Mouse (Mus musculus) ZHBTc4 (cell line): ENCODE results near the gene Sass6.
A peak's percentile ranks its signal among the peaks of the same experiment; 100 is the strongest.

Source experiments
- DNase-seq: peaks from one replicate; pipeline ENCODE4 v3.0.0-alpha.2; 2011; ENCODE audit warnings: low read depth, low spot score

The Sass6 gene

DNA sequence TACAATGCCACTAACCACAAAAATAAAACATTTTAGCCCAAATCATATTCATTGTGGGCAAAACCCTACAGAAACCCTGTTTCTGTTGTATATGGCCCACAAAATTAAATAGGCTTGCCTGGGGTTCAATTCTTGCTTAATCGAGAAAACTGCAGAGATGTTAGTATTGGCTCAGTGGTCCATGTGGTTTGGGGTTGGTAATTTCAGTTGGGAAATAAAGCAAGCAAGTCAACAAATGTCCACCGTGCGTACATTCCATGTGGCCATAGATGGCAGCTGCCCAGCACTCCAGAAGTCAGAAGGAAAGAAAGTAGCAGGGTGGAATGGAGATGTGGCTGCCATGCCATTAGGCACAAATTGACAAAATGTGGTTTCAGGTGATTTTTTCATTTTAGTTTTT lies 38.2 kb downstream of the Sass6 start:
- DNase-seq, result no peak

DNA sequence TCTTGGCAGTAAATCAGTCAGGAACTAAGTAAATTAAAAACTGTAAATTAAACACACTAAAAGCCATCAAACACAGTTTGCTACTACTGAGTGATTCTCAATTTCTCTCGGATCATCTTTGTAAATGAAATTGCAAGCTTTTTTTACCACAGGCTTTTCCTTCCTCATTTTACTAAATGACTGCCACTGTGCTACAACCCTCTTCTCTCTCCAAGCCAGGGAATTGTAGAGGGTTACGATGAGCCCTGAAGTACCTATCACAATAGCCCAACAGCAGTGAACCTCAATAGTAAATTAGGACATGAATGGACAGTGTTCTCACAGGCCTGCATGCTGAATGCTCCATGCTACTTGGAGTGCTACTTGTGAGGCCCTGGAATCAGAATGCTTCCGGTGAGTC lies 39.3 kb downstream of the Sass6 start:
- DNase-seq, result no peak

DNA sequence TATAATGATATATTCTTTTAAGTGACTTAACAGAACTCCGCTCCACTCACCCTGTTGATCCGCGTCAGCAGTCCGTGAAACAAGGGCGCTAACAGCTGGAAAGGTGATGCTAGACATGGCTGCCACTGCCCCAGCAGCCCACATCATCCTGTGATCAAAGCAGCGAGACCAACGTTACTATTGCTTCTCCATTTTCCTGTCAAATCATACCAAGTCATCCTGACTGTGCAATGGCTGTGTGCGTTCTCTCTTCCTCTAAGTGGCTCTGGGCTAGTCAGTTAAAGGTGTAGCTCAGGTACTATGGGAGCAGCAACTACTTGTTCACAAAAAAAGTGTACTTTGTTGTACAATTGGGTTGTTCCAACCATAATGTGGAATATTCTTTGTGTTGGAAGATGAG lies 40.1 kb downstream of the Sass6 start:
- no peak for DNase-seq

DNA sequence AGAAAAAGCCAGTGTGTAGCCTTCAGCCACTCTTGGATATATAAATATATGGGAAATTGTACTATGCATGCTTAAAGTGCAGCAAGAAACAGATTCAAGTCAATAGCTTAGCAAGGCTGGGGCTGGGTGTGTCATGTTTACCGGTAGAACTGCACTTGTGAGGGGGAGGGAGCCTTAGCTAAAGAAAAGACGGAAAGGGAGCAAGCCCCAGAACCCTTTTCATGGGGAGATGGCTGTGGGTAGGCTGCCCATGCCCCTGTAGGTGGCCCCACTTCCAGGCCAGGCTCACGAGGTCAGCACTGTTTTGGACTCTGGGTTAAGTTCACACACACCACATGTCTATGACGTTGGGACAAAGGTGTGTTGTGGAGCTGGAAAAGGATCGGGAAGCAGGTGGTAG lies 41.0 kb downstream of the Sass6 start:
- no peak for DNase-seq

DNA sequence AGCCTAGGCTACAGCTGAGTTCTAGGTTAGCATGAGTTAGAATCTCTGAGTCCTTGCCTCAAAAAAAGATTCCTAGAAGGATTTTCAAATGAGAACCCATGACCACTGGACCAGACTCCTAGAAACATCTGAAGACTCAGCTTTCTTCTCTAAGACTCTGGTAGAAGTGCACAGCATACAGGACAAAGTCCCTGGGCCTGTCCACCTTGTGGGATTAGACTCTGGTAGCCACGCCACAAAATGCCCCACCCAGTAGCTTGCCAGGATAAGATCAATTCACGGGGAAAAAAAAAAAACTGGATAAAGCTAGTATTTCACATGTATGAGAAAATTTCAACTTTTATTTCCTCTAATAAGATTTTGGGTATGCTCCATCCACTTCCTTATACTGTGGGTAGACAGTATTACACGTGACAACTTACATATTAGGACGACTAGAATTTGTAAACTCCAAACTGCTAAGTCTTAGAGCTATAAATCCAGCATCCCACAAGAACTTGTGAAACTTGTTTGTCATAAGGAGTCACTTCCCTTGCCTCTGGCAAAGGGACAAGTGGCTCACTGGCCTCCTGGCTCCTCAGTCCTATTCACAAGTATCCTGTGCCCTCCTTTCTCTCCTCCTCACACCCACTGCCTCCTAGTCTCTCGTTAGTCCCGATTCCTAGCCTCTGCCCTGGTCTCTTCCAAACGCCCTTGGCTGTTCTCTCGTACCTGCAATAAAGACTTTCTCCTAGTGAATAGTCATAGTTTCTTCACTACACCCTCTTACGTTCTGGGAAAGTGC lies 43.1 kb downstream of the Sass6 start:
- DNase-seq, result no peak

DNA sequence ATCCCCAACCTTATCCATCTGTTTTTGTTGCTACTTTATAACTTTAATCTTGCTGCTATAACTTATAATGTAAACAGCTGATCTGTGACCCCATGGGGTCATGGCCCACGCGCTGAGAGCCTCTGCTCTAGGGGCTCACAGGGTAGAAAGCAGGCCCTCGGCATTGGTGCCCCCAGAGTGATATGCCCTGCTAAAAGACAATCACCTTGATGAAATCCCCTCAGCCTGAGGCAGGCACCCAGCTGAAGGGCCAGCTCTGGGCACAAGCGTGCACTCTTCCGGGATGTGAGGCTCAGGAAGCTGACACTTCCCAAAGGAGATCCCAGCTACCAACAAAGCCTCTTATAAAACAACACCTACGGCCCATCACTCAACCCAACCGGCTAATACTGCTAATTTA lies 43.8 kb downstream of the Sass6 start:
- no peak for DNase-seq

DNA sequence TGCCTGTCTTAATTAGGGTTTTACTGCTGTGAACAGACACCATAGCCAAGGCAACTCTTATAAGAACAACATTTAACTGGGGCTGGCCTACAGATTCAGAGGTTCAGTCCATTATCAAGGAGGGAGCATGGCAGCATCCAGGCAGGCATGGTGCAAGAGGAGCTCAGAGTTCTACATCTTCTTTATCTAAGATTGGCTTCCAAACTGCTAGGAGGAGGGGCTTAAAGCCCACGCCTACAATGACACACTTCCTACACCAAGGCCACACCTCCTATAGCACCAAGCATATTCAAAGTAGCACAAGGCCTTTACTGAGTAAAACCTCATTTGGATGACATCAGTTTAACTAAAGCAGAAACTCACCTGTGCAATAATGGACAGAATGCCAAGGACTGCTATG lies 45.2 kb downstream of the Sass6 start:
- DNase-seq, result peak; percentile 70

DNA sequence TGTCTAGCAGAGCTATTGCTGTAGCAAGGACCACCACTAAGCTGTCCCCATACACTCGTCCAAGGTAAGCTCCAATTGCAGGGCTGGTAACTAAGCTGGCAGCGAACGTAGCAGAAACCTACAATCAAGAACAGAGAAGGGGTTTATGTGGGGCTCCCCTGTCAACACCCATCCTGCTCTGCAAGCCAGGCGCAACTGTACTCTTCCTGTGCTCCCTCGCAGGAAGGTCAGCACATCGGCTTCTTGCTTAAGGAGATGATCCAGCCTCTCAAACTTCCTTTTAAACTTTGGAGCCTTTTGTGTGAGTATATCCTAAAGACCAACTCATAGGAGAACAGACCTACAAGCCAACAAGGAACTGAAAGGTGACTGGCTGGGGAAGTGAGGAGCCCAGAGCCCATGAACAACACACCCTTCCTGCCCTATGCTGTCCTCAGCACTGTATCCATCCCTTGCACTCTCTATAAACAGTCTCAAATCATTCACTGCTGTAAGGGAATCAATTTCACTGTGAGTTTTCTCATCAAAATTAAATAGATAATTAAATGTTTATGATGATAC lies 47.1 kb downstream of the Sass6 start:
- no peak for DNase-seq

DNA sequence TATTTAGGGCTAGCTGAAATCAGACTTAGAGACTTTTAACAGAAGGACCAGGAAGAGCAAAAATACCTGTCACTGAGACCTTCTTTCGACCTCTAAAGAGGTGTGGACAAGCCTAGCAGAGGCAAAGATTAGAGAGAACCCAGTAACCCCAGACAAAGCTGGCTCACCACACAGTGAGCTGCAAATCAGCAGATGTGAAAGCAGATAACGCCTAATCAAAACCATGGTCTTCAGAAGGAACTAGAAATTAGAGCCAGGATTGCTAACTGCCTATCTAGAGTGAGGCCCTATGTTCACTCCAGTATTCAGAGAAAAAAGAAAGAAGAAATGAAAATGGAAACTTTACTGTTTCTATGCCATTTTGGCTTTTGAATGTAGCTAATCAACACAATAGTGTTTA lies 47.6 kb downstream of the Sass6 start:
- DNase-seq, result no peak

DNA sequence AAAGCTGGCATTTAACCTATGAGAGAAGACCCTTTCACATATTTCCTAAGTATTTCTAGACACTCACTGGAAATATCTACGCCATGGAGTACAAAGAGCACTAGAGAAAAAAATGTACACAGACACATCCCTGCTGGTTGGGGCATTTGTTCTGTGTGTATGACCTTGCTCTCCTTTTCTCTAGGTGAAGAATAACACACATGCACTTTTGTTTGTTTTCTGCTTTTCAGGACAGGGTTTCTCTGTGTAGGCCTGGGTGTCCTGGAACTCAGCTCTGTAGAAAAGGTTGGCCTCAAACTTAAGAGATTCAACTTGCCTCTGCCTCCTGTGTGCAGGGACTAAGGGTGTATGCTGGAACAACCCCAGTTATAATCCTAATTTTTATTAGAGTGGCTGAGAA lies 51.6 kb downstream of the Sass6 start:
- no peak for DNase-seq

DNA sequence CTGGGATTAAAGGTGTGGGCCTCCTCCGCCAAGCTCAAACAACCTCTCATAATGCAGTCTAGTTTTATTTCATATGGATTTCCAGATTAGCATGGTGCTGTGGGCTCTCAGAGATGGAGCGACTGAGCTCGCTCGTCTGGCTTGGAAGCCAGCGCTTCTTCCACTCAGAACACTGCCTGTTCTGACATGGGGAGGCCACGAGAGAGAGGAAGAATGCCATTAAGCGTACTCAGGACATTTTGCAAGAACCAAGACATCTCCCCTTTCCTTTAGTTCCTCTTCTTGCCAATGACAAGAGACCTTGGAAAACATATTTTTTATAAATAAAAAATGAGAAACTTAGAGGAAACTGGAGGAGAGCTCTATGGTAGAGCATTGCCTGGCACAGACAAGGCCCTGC lies 54.0 kb downstream of the Sass6 start:
- DNase-seq, result no peak

DNA sequence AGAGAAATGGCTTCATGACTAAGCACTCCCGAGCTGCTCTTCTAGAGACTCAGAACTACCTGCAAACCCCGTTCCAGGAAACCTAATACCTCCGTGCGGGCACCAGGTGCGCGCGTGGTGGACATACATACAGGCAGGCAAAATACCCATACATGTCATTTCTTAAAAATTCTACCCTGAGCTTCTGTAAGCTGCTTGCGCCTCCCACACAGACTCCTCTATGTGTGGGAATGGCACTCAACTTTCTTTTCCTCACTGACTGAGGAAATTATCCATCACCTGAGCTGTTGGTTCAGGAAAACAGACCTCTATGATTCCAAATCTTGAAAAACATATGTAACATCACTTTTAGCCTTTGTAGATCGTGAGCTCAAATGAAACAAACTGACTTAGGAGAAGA lies 55.9 kb downstream of the Sass6 start:
- no peak for DNase-seq

DNA sequence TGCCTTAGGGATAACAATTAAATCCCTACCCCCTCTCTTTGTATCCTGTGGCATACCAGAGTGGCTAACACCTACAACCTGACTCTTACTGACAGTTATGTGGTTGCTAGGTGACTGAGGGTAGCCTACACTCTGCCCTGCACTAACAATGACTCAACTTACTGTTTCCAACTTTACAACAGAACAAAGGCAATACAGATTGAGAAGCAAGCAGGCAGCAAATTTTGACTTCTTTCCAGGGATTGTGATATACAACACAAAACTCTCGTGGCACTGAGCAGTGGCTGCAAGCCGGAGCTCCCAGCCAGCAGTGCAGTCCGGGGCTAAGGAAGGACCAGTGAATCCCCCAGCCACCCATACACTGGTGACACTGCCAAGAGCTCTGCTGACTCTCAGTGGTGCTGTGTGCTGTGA lies 57.3 kb downstream of the Sass6 start:
- DNase-seq, result peak; percentile 58

DNA sequence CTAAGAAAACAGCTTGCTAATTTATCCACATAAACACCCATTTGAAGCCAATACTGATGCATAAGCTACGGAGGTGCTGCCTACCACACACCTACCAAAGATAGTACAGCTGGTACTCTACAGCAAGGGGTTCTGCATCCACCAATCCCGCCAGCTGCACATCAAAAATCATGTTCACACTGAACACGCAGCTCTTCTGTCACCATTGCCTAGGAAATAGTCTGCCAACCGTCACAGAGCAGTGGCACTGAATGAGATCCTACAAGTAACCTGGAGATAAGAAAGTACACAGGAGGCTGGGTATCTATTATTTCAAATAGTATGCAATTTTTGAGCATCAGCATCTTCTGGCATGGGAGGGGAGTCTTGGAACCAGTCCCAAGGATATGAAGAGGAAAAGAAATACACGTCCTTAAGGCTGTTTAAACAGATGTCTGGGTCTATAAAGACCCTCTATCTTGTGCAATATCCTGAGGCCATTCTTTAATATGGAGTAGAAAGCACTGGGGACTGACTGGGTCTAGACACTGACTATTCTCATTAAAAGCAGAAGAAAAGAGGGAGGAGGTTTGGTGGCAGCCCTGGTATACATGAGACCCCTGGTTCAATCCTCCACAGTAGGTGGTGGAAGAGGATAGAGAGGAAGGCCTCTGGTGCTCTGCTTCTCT lies 58.6 kb downstream of the Sass6 start:
- no peak for DNase-seq

DNA sequence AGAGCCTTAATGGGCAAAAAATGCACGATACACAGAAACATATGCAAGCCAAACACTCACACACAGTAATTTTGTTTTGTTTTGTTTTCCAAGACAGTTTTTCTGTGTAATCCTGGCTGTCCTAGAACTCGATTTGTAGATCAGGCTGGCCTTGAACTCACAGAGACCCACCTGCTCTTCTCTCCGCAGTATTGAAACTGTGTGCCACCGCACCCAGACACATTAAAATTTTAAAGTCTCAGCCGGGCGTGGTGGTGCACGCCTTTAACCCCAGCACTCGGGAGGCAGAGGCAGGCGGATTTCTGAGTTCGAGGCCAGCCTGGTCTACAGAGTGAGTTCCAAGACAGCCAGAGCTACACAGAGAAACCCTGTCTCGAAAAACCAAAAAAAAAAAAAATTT lies 59.3 kb downstream of the Sass6 start:
- peak; percentile 69 for DNase-seq

DNA sequence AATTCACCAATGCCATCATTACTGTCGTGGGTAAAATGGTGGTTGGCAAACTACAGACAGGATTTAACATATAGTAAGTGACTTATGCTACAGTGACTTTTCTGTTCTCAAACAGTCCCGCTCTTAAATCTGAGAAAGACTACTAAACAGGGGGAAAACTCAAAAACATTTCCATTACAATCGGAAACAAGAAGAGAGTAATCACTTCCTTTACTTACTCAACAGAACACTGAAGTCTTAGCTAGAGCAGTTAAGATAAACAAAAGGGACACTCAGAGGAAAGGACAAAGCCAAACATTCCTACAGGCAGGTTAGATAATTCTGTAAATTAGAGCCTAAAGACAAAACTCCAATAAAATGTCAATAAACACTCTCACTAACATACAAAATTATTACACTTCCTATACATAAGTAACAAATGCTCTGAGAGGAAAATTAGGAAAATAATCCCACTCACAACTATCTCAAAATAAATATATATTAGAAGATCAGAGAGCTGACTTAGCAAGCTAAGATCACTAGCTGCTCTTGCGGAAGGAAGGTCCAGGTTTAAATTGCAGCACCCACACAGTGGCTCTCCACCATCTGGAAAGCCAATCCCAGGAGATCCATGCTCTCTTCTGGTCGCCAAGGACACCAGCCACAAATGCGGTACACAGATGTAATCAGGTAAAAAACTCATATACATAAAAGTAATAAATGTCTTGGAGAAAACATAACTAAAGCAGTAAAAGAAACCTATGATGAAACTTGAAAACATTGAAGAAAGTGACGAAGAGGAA lies 61.6 kb downstream of the Sass6 start:
- peak; percentile 86 for DNase-seq

DNA sequence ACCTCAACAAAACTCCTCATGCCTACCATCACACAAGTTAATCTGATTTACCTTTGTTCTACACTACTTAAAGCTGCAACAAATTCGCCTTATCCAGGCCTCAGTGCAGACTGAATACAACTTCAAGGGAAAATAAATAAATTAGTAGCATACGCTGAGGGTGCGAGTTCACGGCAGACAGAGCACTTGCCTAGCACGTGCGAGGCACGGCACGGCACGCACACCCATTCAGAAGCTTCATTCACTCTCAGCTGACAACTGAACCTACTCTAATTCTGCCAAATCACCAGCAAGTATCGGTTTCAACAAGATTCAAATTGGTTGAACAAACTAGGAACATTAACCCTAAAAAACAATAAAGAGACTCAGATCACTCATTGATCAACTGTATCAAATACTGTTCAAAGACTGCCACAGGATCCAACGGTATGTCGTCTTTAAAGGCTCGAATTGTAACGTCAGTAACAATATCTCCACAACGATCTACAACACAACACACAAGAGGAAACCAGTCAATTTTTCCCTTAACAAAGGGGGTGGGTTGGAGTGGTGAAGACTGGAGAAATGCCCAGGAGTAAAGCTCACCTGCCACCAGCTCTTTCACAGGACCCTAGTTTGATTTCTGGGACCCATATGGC lies 64.3 kb downstream of the Sass6 start:
- DNase-seq, result no peak

DNA sequence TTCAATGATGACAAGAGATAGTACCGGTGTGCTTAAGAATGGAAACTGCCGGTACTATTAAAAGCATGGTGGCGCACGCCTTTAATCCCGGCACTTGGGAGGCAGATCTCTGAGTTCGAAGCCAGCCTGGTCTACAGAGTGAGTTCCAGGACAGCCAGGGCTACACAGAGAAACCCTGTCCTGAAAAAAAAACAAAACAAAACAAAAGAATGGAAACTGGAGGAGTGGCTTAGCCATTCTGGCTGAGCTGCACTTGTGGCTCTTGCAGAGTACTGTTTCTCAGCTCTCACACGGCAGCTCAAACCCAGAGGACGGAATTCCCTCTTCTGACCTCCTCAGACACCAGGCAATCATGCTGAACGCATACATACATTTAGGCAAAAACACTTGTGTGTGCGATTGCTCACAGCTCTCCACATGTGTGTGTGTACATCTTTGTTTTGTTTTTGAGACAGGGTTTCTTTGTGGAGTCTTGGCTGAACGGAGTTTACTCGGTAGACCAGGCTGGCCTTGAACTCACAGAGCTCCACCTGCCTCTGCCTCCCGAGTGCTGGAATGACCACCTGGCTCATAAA lies 65.2 kb downstream of the Sass6 start:
- no peak for DNase-seq

DNA sequence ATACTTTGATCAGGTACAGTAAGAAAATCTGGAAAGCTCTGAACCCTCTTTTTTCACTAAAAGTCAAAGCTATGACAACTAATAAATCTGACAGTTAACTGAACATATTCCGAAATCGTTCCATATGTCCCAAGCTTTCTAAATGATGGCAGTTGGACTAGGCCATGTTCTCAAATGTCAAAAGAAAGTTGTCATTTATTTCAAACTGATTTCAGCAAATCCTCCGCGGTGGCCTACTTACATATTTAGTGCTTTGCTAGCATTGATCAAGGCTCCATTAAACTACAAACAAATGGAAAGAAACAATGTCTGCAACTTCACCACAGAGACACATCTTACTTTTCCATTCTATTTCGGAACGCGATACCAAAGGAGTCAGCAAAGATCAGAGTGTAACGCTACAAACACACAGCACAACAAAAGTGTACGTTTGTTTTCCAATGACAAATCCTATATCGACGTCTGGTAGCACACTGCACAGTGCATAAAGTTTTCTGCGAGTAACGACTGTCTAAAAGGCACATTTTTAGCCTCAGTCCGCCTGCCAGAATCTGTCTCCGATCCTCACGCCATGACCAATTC lies 66.6 kb downstream of the Sass6 start:
- DNase-seq, result no peak

DNA sequence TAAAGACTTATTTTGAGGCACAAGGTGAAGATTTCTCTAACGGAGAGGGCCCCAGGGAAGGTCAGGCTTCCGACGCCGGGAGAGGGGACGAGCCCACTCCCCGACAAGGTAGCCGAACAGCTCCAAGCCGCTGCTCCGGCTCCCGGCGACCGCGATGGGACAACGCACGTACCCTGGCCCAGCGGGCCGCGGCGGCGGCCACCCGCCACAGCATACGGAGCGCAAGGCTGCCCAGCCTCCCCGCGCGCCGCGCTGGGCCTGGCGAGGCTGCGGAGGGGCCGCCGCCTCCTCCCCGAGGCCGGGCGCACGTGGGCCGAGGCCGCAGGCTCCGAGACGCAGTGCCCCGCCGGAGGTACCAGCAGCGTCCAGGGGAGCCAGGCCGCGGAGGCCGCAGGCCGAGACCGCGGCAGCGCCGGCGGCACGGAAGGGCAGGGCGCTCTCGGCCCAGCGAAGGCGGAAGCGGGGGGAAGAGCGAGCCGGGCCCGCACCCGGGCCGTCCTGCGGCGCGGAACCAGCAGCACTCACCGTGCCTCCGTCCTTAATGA lies 67.2 kb downstream of the Sass6 start:
- DNase-seq, result no peak

DNA sequence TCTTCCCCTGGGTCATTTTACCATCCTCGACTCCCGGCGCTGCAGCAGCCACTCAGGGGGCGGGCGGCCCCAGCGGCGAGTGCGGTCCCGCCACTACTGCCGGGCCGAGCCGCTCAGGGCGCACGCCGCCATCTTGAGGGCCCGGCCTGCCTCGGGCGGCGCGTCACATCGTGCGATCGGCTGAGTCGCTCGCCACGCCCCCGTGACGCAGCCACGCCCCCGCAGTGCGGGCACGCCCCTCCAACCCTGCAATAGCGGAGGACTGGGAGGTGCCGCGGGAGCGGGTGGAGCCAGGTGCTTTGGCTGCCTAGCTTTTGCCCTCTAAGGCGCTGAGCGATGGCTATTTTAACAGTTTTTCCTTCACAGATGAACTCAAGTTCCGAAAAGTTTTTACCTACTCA lies 67.7 kb downstream of the Sass6 start, which contains the start of gene Mfsd14a:
Gene Mfsd14a, minus strand, starts transcription at position 215 of the 401 bp plus-strand sequence.
- DNase-seq, result peak; percentile 98
